Mouse (Mus musculus) left cerebral cortex, adult 8-10 months (tissue): ENCODE data around the gene Chsy1. TPM values are rescaled to one million over a fixed set of nuclear protein-coding genes. Genes with fewer than 3 reads are reported as not detected.

Experiments
- DNase-seq, 2 experiments: peaks; one replicate each; pipeline ENCODE4 v3.0.0; 2022; ENCODE audit warnings: low spot score in 2 of 2
- total RNA-seq, 4 experiments: library from RNA; stranded (reverse); gene quantifications; 2 replicates each; pipeline ENCODE4 v1.2.4; 2022

Chsy1 gene
- total RNA-seq, 4 experiments from 2014 or later: 15.5 to 17.3 (median 16.6) TPM

GRCm38 (mm10) chr7:66209920-66210319, 100.6 kb downstream of the Chsy1 start:
- DNase-seq: no peak

GRCm38 (mm10) chr7:66212887-66213286, 103.6 kb downstream of the Chsy1 start:
- DNase-seq: no peak

GRCm38 (mm10) chr7:66214477-66214876, 105.2 kb downstream of the Chsy1 start:
- DNase-seq: no peak

GRCm38 (mm10) chr7:66215911-66216310, 106.6 kb downstream of the Chsy1 start:
- DNase-seq: no peak

GRCm38 (mm10) chr7:66217011-66217410, 107.7 kb downstream of the Chsy1 start:
- no peak for DNase-seq

- DNase-seq: no peak
These were observed 108.3 kb downstream of the Chsy1 start for GRCm38 (mm10) chr7:66217531-66218094.

GRCm38 (mm10) chr7:66218193-66219014, 109.1 kb downstream of the Chsy1 start:
- DNase-seq: no peak

- no peak for DNase-seq
These were observed 109.9 kb downstream of the Chsy1 start for GRCm38 (mm10) chr7:66219028-66219793.

GRCm38 (mm10) chr7:66219794-66220227, 110.5 kb downstream of the Chsy1 start:
- no peak for DNase-seq

GRCm38 (mm10) chr7:66222621-66223091, 113.3 kb downstream of the Chsy1 start:
- DNase-seq: no peak

Other genes with a start within 250 kb of the Chsy1 start
- 10 to 100 TPM; 12.7 to 16.1 (median 15.1) TPM for gene Pcsk6, start 247.8 kb upstream of the Chsy1 start, total RNA-seq
- gene Gm45213, start 65.9 kb upstream of the Chsy1 start, total RNA-seq: not detected
- 10 to 100 TPM; 34.2 to 38.0 (median 35.9) TPM for gene Snrpa1, start 50.5 kb upstream of the Chsy1 start, total RNA-seq
- gene Selenos, start 29.9 kb upstream of the Chsy1 start, total RNA-seq: 10 to 100 TPM; 42.7 to 51.4 (median 46.5) TPM